Mouse (Mus musculus) heart, adult 2 months (tissue): Measurements from ENCODE around the gene Slc16a4.

Source experiments
- CTCF ChIP-seq: fragments of 200-600 bp; IDR thresholded peaks from 2 replicates; pipeline ENCODE4 v1.8.1; 2022; ENCODE audit warnings: antibody characterized with exemption, mild to moderate bottlenecking, moderate library complexity
- POLR2A ChIP-seq: fragments of 200-500 bp; IDR thresholded peaks from 2 replicates; pipeline ENCODE4 v1.6.1; 2011; ENCODE audit warnings: mild to moderate bottlenecking, low read depth, low read length, control low read depth; ENCODE audit not compliant: insufficient read depth

- TF ChIP-seq CTCF (no peak), POLR2A (no peak)
These were observed 42.0 kb upstream of the Slc16a4 start for GRCm38 (mm10) chr3:107249042-107249441.
